Mouse (Mus musculus) forebrain, embryonic 11.5 days (tissue): Measurements from ENCODE around the gene C2. TPM values are rescaled to one million over a fixed set of nuclear protein-coding genes. Genes with fewer than 3 reads are reported as not detected.

Experiments used
- ATAC-seq: fragments of 200-750 bp; cut with Nextera tagmentation; replicated peaks from 2 replicates; pipeline ENCODE4 v1.8.0; 2017; ENCODE audit warnings: moderate TSS enrichment; ENCODE audit not compliant: low FRiP score
- DNase-seq: peaks from one replicate; pipeline ENCODE4 v3.0.0-alpha.2; 2017; ENCODE audit warnings: low spot score
- H3K27ac ChIP-seq: fragments of 300-500 bp; sonication (generic); 2 replicates; pipeline ENCODE4 v1.5.1; 2014; ENCODE audit warnings: low read depth, low read length
- H3K27me3 ChIP-seq: fragments of 300-500 bp; sonication (generic); 2 replicates; pipeline ENCODE4 v1.6.1; 2014; ENCODE audit warnings: mild to moderate bottlenecking, low read length, mixed read lengths; ENCODE audit not compliant: control insufficient read depth, insufficient read depth
- H3K36me3 ChIP-seq: fragments of 300-500 bp; sonication (generic); 2 replicates; pipeline ENCODE4 v1.6.1; 2014; ENCODE audit warnings: mild to moderate bottlenecking, low read length, moderate library complexity, mixed read lengths; ENCODE audit not compliant: control insufficient read depth, insufficient read depth
- H3K4me1 ChIP-seq: fragments of 300-500 bp; sonication (generic); replicated peaks from 2 replicates; pipeline ENCODE4 v1.6.1; 2014; ENCODE audit warnings: low read length, mixed read lengths; ENCODE audit not compliant: control insufficient read depth, insufficient read depth
- H3K4me2 ChIP-seq: fragments of 300-500 bp; sonication (generic); 2 replicates; pipeline ENCODE4 v1.6.1; 2014; ENCODE audit warnings: low read depth, mild to moderate bottlenecking, low read length, moderate library complexity, mixed read lengths; ENCODE audit not compliant: severe bottlenecking
- H3K4me3 ChIP-seq: fragments of 300-500 bp; sonication (generic); 2 replicates; pipeline ENCODE4 v1.5.1; 2014; ENCODE audit warnings: low read depth, low read length
- H3K9ac ChIP-seq: fragments of 300-500 bp; sonication (generic); 2 replicates; pipeline ENCODE4 v1.6.1; 2014; ENCODE audit warnings: low read length
- H3K9me3 ChIP-seq: fragments of 300-500 bp; sonication (generic); 2 replicates; pipeline ENCODE4 v1.6.1; 2016; ENCODE audit warnings: low read length, mixed read lengths; ENCODE audit not compliant: control insufficient read depth
- WGBS: fragments of 180-500 bp; shearing (Covaris S2); extraction: QIAGEN DNeasy Blood & Tissue Kit; methylation state at CpG from one replicate; pipeline ENCODE4 v1.1.7; 2014; 5-methylcytosine and 5-hydroxymethylcytosine counted together
- polyA plus RNA-seq: library from polyadenylated mRNA; unstranded; fragments of >200 nt; fragmentation: Nextera tagmentation; extraction: Ambion mirVana; gene quantifications from 2 replicates; pipeline ENCODE4 v1.2.1, GENCODE M21; 2014

Gene C2
- polyA plus RNA-seq, 1 experiment from 2014 or later = 1.1 TPM

- Histone ChIP-seq H3K4me2 (no peak overlapping the region), H3K27me3 (no peaks in the 10 kb centered on the region), H3K9me3 (no peaks in the 10 kb centered on the region), H3K27ac (no peak overlapping the region), H3K4me1 (0 out of 2 replicates have a peak, but pooled peaks cover 4% of the 10 kb centered on the region), H3K36me3 (no peaks in the 10 kb centered on the region), H3K4me3 (no peak overlapping the region), H3K9ac (no peak overlapping the region)
- ATAC-seq = no peak
- WGBS = 64% methylated on average over 24 of the region's 24 CpGs
- DNase-seq = no peak
Observed at GRCm38 (mm10) chr17:34934031-34934430, 36.0 kb upstream of the C2 start.

GRCm38 (mm10) chr17:34932287-34932686 lies 34.2 kb upstream of the C2 start:
- Histone ChIP-seq H3K27ac (no peak overlapping the region), H3K27me3 (no peaks in the 10 kb centered on the region), H3K9me3 (no peaks in the 10 kb centered on the region), H3K4me1 (0 out of 2 replicates have a peak, but pooled peaks cover 4% of the 10 kb centered on the region), H3K4me3 (peak overlapping the region; percentile 61; the same call in 1 of the 2 replicates), H3K4me2 (peak overlapping the region; percentile 93), H3K36me3 (no peaks in the 10 kb centered on the region), H3K9ac (peak overlapping the region; percentile 70)
- no peak for DNase-seq
- ATAC-seq = no peak
- 90% methylated on average over 8 of the region's 8 CpGs for WGBS

GRCm38 (mm10) chr17:34931735-34932098 lies 33.7 kb upstream of the C2 start:
- Histone ChIP-seq H3K9me3 (no peaks in the 10 kb centered on the region), H3K4me3 (peak overlapping the region; percentile 61), H3K27ac (no peak overlapping the region), H3K9ac (peak overlapping the region; percentile 70), H3K27me3 (no peaks in the 10 kb centered on the region), H3K4me2 (peak overlapping the region; percentile 93), H3K4me1 (0 out of 2 replicates have a peak, but pooled peaks cover 4% of the 10 kb centered on the region), H3K36me3 (no peaks in the 10 kb centered on the region)
- ATAC-seq (no peak; the same call in 1 of the 2 replicates), DNase-seq (no peak)
- 9% methylated on average over 14 of the region's 14 CpGs for WGBS

GRCm38 (mm10) chr17:34931061-34931734 lies 33.1 kb upstream of the C2 start, which contains the start of gene Neu1:
Gene Neu1 (plus strand): TSS chr17:34931253.
- under 1% methylated on average over 38 of the region's 38 CpGs for WGBS
- 0 out of 2 replicates have a peak, but pooled peaks cover 4% of the 10 kb centered on the region for H3K4me1 ChIP-seq
- peak within 1 kb of the TSS; percentile 93 for H3K4me2 ChIP-seq
- H3K9me3 ChIP-seq = no peaks in the 10 kb centered on the region
- peak within 1 kb of the TSS; percentile 61 for H3K4me3 ChIP-seq
- no peaks in the 10 kb centered on the region for H3K36me3 ChIP-seq
- H3K27ac ChIP-seq = no peak within 1 kb of the TSS
- H3K27me3 ChIP-seq = no peaks in the 10 kb centered on the region
- H3K9ac ChIP-seq = peak within 1 kb of the TSS; percentile 70
- peak; percentile 97 for DNase-seq
- ATAC-seq = peak; percentile 97

- no peak for DNase-seq
- Histone ChIP-seq H3K27me3 (no peaks in the 10 kb centered on the region), H3K4me3 (no peak overlapping the region), H3K9me3 (no peaks in the 10 kb centered on the region), H3K4me2 (no peak overlapping the region), H3K27ac (no peak overlapping the region), H3K4me1 (0 out of 2 replicates have a peak, but pooled peaks cover 4% of the 10 kb centered on the region), H3K9ac (no peak overlapping the region), H3K36me3 (no peaks in the 10 kb centered on the region)
- ATAC-seq = no peak
- WGBS = 85% methylated on average over 4 of the region's 4 CpGs
Observed at GRCm38 (mm10) chr17:34928841-34929240, 30.8 kb upstream of the C2 start.

GRCm38 (mm10) chr17:34927306-34928019 lies 29.4 kb upstream of the C2 start:
- H3K9ac ChIP-seq = no peak overlapping the region
- no peak for ATAC-seq
- H3K4me2 ChIP-seq = no peak overlapping the region
- 0 out of 2 replicates have a peak, but pooled peaks cover 4% of the 10 kb centered on the region for H3K4me1 ChIP-seq
- H3K36me3 ChIP-seq = no peaks in the 10 kb centered on the region
- no peak for DNase-seq
- H3K27me3 ChIP-seq = no peaks in the 10 kb centered on the region
- WGBS = 89% methylated on average over 18 of the region's 18 CpGs
- H3K4me3 ChIP-seq = no peak overlapping the region
- no peak overlapping the region for H3K27ac ChIP-seq
- H3K9me3 ChIP-seq = no peaks in the 10 kb centered on the region

GRCm38 (mm10) chr17:34924258-34924657 lies 26.2 kb upstream of the C2 start:
- no peaks in the 10 kb centered on the region for H3K4me1 ChIP-seq
- H3K9ac ChIP-seq = no peak overlapping the region
- WGBS = 73% methylated on average over 5 of the region's 5 CpGs
- H3K9me3 ChIP-seq = no peaks in the 10 kb centered on the region
- no peaks in the 10 kb centered on the region for H3K27me3 ChIP-seq
- no peaks in the 10 kb centered on the region for H3K36me3 ChIP-seq
- ATAC-seq (no peak), DNase-seq (no peak)
- no peak overlapping the region for H3K27ac ChIP-seq
- H3K4me2 ChIP-seq = no peak overlapping the region
- no peak overlapping the region for H3K4me3 ChIP-seq

- H3K4me3 ChIP-seq = no peak overlapping the region
- H3K9me3 ChIP-seq = no peaks in the 10 kb centered on the region
- H3K4me1 ChIP-seq = no peaks in the 10 kb centered on the region
- H3K9ac ChIP-seq = no peak overlapping the region
- H3K4me2 ChIP-seq = no peak overlapping the region
- DNase-seq (no peak), ATAC-seq (no peak)
- 51% methylated on average over 6 of the region's 6 CpGs for WGBS
- no peaks in the 10 kb centered on the region for H3K27me3 ChIP-seq
- no peak overlapping the region for H3K27ac ChIP-seq
- H3K36me3 ChIP-seq = no peaks in the 10 kb centered on the region
Observed at GRCm38 (mm10) chr17:34922939-34923338, 24.9 kb upstream of the C2 start.
